Mouse (Mus musculus) heart, postnatal 0 days (tissue): ENCODE data around the gene Sh3bp5.

Source experiments
- CTCF ChIP-seq: IDR thresholded peaks from 2 replicates; pipeline ENCODE4 v1.5.1; 2016; ENCODE audit warnings: antibody characterized with exemption, control low read depth, low read depth
- EP300 ChIP-seq: IDR thresholded peaks from 2 replicates; pipeline ENCODE4 v1.6.1; 2016; ENCODE audit warnings: antibody characterized with exemption, low read depth

- TF ChIP-seq CTCF (peak; percentile 97), EP300 (peak; percentile 16; the same call in 1 of the 2 replicates)
These were observed 49.7 kb downstream of the Sh3bp5 start for GRCm38 (mm10) chr14:31385977-31386697.
